25 mouse cellular contexts compared by ENCODE assay signal in the genomic region with DNA sequence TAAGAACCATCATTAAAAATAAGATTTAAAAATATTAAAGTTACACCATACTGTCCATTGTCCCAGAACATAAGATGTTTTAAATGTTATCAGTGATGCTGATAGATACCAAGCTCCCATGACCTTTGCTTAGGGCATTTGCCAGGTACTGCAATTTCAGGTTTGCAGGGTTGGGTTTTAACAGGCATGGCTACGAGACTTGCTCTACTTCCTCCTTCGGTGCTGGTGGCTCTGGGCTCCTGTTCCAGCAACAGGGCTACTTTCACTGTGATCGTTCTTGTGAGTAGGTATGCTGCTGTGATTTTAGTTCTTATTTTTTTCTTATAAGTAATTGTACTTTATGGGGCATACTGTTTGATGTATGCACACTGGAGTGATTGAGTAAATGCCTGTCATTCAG.
"Had no signal": no experiment of that assay in that cellular context is flagged by ENCODE, and none has a peak within 500 bp of the region (broad histone marks: within the 10 kb centered on the region; RNA-seq: fewer than 3 reads in every experiment).

No protein-coding gene starts in this region.

- H3K9ac ChIP-seq: heart, embryonic 12.5 days; hindbrain, embryonic 13.5 days; hindbrain, embryonic 15.5 days; kidney, embryonic 15.5 days; limb, embryonic 13.5 days; limb, embryonic 15.5 days had no signal

- H3K4me2 ChIP-seq: heart, embryonic 12.5 days; hindbrain, embryonic 13.5 days; hindbrain, embryonic 15.5 days; kidney, embryonic 15.5 days; limb, embryonic 13.5 days; limb, embryonic 15.5 days; liver, embryonic 11.5 days had no signal

- H3K4me3 ChIP-seq: heart, embryonic 10.5 days; heart, embryonic 12.5 days; hindbrain, embryonic 10.5 days; hindbrain, embryonic 13.5 days; hindbrain, embryonic 15.5 days; kidney, embryonic 15.5 days; limb, embryonic 13.5 days; limb, embryonic 15.5 days had no signal

- H3K9me3 ChIP-seq: heart, embryonic 10.5 days; heart, embryonic 12.5 days; hindbrain, embryonic 10.5 days; hindbrain, embryonic 13.5 days; hindbrain, embryonic 15.5 days; kidney, embryonic 15.5 days; limb, embryonic 13.5 days; limb, embryonic 15.5 days had no signal

- H3K27ac ChIP-seq: heart, embryonic 10.5 days; hindbrain, embryonic 10.5 days; hindbrain, embryonic 15.5 days; hindbrain, postnatal 0 days; kidney, embryonic 15.5 days; kidney, postnatal 0 days; limb, embryonic 13.5 days; limb, embryonic 15.5 days had no signal

- DNase-seq: gastrocnemius, postnatal 14 days; gastrocnemius, postnatal 36 days; heart, adult 18-20 months; heart, postnatal 10 days; heart, postnatal 4 days; kidney, adult 11 months; kidney, adult 2 months; kidney, adult 9 months; kidney, postnatal 14 days; kidney, postnatal 36 days; layer of hippocampus, adult 9-11 months; layer of hippocampus, postnatal 36 days; left cerebral cortex, postnatal 4 days had no signal

- H3K27me3 ChIP-seq: heart, embryonic 12.5 days; hindbrain, embryonic 13.5 days; hindbrain, embryonic 15.5 days; kidney, embryonic 15.5 days; limb, embryonic 13.5 days; limb, embryonic 15.5 days had no signal

- ATAC-seq: hindbrain, postnatal 0 days; intestine, embryonic 16.5 days had no signal

- H3K36me3 ChIP-seq: heart, embryonic 12.5 days; hindbrain, embryonic 13.5 days; hindbrain, embryonic 15.5 days; kidney, embryonic 15.5 days had no signal
